Mouse (Mus musculus): ENCODE results near the gene Plxna1. TPM values are rescaled to one million over a fixed set of nuclear protein-coding genes. Genes with fewer than 3 reads are reported as not detected.

The Plxna1 gene
- polyA plus RNA-seq, 1 experiment from 2014 or later: 11.5 TPM

- peak overlapping the region; percentile 31 for H3K4me2 ChIP-seq (replicated peaks; ENCODE audit: low read depth)
- peaks cover 6% of the 10 kb centered on the region for H3K4me1 ChIP-seq (replicated peaks; ENCODE audit: control insufficient read depth, insufficient read depth)
- H3K36me3 ChIP-seq (ENCODE audit: control insufficient read depth, insufficient read depth, low read length): 0 out of 2 replicates have a peak, but pooled peaks cover 3% of the 10 kb centered on the region
- TF ChIP-seq CTCF (IDR thresholded peaks at IDR 0.05; ENCODE audit: low read depth) (no peak), EP300 (optimal IDR thresholded peaks at IDR 0.05) (no peak)
- no peaks in the 10 kb centered on the region for H3K9me3 ChIP-seq (ENCODE audit: control insufficient read depth, low read length)
- H3K4me3 ChIP-seq (ENCODE audit: low read depth, low read length): no peak overlapping the region
- 52% methylated on average over 20 of the region's 20 CpGs for WGBS
- ATAC-seq (ENCODE audit: low FRiP score, low TSS enrichment) (no peak), DNase-seq (ENCODE audit: low spot score) (no peak)
- H3K27me3 ChIP-seq (ENCODE audit: control insufficient read depth, insufficient read depth, low read length): no peaks in the 10 kb centered on the region
- H3K27ac ChIP-seq (replicated peaks): 0 out of 2 replicates have a peak overlapping the region, but pooled peaks have one; percentile 4
- peak overlapping the region; percentile 18; the same call in 1 of the 2 replicates for H3K9ac ChIP-seq (ENCODE audit: low read length)
These were observed 2.4 kb downstream of the Plxna1 start for GRCm38 (mm10) chr6:89359771-89360708.

DNA sequence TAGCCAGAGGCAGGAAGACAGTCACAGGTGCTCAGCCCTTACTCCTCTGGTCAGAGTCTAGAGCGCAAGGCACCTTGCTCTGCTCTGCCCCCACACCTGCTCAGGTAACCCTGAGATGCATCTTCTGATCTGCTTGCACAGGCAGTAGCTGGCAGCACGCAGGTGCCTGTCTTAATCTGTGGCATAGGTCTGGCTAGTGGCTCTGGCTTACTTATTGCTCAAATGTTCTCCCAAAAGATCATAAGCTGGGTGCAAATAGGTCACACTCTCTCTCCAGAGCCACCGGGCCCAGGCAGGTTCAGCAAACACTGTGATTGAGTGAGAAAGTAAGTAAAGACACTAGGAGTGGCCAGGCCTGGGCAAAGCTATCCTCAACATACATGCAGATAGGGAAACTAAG, 3.2 kb downstream of the Plxna1 start:
- WGBS: 61% methylated on average over 3 of the region's 3 CpGs
- Histone ChIP-seq H3K27ac (replicated peaks) (no peak overlapping the region), H3K27me3 (ENCODE audit: control insufficient read depth, insufficient read depth, low read length) (no peaks in the 10 kb centered on the region), H3K4me2 (replicated peaks; ENCODE audit: low read depth) (no peak overlapping the region), H3K4me3 (ENCODE audit: low read depth, low read length) (no peak overlapping the region), H3K36me3 (ENCODE audit: control insufficient read depth, insufficient read depth, low read length) (peaks cover 5% of the 10 kb centered on the region; the same call in 1 of the 2 replicates), H3K4me1 (replicated peaks; ENCODE audit: control insufficient read depth, insufficient read depth) (peaks cover 6% of the 10 kb centered on the region), H3K9ac (ENCODE audit: low read length) (no peak overlapping the region), H3K9me3 (ENCODE audit: control insufficient read depth, low read length) (no peaks in the 10 kb centered on the region)
- no peak for TF ChIP-seq CTCF (IDR thresholded peaks at IDR 0.05; ENCODE audit: low read depth)
- TF ChIP-seq EP300 (optimal IDR thresholded peaks at IDR 0.05): no peak
- DNase-seq (ENCODE audit: low spot score): no peak
- ATAC-seq (ENCODE audit: low FRiP score, low TSS enrichment): no peak

DNA sequence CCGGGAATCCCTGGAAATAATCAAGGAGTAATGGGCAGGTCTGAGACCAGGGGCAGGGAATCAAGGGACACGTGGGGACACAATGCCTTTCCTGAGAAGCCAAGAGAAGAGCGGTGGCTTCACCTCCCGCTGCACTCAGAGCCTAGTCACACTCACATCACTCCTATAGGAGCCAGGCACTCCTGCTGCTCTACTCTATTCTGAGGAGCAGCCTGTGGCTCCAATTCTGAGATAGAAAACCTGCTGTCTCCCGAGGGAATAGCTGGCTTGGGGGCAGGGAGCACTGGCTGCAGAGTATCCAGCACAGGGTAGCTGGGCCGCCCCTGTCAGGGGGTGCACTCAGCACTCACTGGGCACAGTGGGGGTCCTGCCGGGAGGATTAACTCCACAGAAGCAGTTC, 6.8 kb downstream of the Plxna1 start:
- Histone ChIP-seq H3K27me3 (ENCODE audit: control insufficient read depth, insufficient read depth, low read length) (no peaks in the 10 kb centered on the region), H3K36me3 (ENCODE audit: control insufficient read depth, insufficient read depth, low read length) (peaks cover 5% of the 10 kb centered on the region; the same call in 1 of the 2 replicates), H3K9ac (ENCODE audit: low read length) (no peak overlapping the region), H3K4me2 (replicated peaks; ENCODE audit: low read depth) (no peak overlapping the region), H3K9me3 (ENCODE audit: control insufficient read depth, low read length) (no peaks in the 10 kb centered on the region), H3K4me3 (ENCODE audit: low read depth, low read length) (no peak overlapping the region), H3K27ac (replicated peaks) (no peak overlapping the region), H3K4me1 (replicated peaks; ENCODE audit: control insufficient read depth, insufficient read depth) (peaks cover 16% of the 10 kb centered on the region)
- TF ChIP-seq EP300 (optimal IDR thresholded peaks at IDR 0.05) (no peak), CTCF (IDR thresholded peaks at IDR 0.05; ENCODE audit: low read depth) (no peak)
- ATAC-seq (ENCODE audit: low FRiP score, low TSS enrichment): no peak
- WGBS: 68% methylated on average over 7 of the region's 7 CpGs
- DNase-seq (ENCODE audit: low spot score): no peak

- Histone ChIP-seq H3K4me2 (replicated peaks; ENCODE audit: low read depth) (no peak overlapping the region), H3K36me3 (ENCODE audit: control insufficient read depth, insufficient read depth, low read length) (peaks cover 5% of the 10 kb centered on the region; the same call in 1 of the 2 replicates), H3K9me3 (ENCODE audit: control insufficient read depth, low read length) (no peaks in the 10 kb centered on the region), H3K4me1 (replicated peaks; ENCODE audit: control insufficient read depth, insufficient read depth) (peaks cover 13% of the 10 kb centered on the region), H3K4me3 (ENCODE audit: low read depth, low read length) (no peak overlapping the region), H3K27ac (replicated peaks) (no peak overlapping the region), H3K9ac (ENCODE audit: low read length) (no peak overlapping the region), H3K27me3 (ENCODE audit: control insufficient read depth, insufficient read depth, low read length) (no peaks in the 10 kb centered on the region)
- no peak for DNase-seq (ENCODE audit: low spot score)
- TF ChIP-seq CTCF (IDR thresholded peaks at IDR 0.05; ENCODE audit: low read depth): peak; percentile 42
- TF ChIP-seq EP300 (optimal IDR thresholded peaks at IDR 0.05): no peak
- WGBS: 78% methylated on average over 12 of the region's 12 CpGs
- no peak for ATAC-seq (ENCODE audit: low FRiP score, low TSS enrichment)
These were observed 7.7 kb downstream of the Plxna1 start for GRCm38 (mm10) chr6:89354726-89355125.

DNA sequence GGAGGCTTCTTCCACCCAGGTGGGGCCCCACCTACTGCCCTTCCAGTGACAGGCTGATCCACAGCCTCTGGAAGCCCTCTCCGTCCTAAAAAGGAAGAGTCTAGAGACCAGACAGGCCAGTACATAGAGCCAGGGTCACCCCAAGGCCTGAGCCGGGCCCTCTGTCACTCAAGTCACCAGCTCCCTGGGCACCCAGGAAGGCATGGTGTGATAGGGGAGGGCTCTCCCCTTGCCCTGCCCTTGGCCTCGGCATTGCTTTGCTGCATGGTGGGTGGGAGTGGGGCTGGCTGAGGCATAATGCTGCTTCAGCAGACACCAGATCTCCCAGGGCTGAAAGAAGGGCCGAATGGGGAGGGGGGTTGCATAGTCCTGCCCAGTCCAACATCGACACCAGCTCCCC, 8.3 kb downstream of the Plxna1 start:
- H3K4me1 ChIP-seq (replicated peaks; ENCODE audit: control insufficient read depth, insufficient read depth): peaks cover 13% of the 10 kb centered on the region
- DNase-seq (ENCODE audit: low spot score) (no peak), ATAC-seq (ENCODE audit: low FRiP score, low TSS enrichment) (no peak)
- TF ChIP-seq EP300 (optimal IDR thresholded peaks at IDR 0.05) (no peak), CTCF (IDR thresholded peaks at IDR 0.05; ENCODE audit: low read depth) (no peak)
- no peak overlapping the region; the same call in 1 of the 2 replicates for H3K4me2 ChIP-seq (replicated peaks; ENCODE audit: low read depth)
- 58% methylated on average over 5 of the region's 5 CpGs for WGBS
- peak overlapping the region; percentile 77 for H3K27ac ChIP-seq (replicated peaks)
- no peak overlapping the region for H3K4me3 ChIP-seq (ENCODE audit: low read depth, low read length)
- H3K9ac ChIP-seq (ENCODE audit: low read length): no peak overlapping the region
- no peaks in the 10 kb centered on the region for H3K27me3 ChIP-seq (ENCODE audit: control insufficient read depth, insufficient read depth, low read length)
- H3K9me3 ChIP-seq (ENCODE audit: control insufficient read depth, low read length): no peaks in the 10 kb centered on the region
- peaks cover 5% of the 10 kb centered on the region; the same call in 1 of the 2 replicates for H3K36me3 ChIP-seq (ENCODE audit: control insufficient read depth, insufficient read depth, low read length)

- 42% methylated on average over 8 of the region's 8 CpGs for WGBS
- no peak for TF ChIP-seq CTCF (IDR thresholded peaks at IDR 0.05; ENCODE audit: low read depth)
- Histone ChIP-seq H3K36me3 (ENCODE audit: control insufficient read depth, insufficient read depth, low read length) (peaks cover 5% of the 10 kb centered on the region; the same call in 1 of the 2 replicates), H3K27me3 (ENCODE audit: control insufficient read depth, insufficient read depth, low read length) (no peaks in the 10 kb centered on the region), H3K9ac (ENCODE audit: low read length) (no peak overlapping the region), H3K4me2 (replicated peaks; ENCODE audit: low read depth) (no peak overlapping the region), H3K27ac (replicated peaks) (peak overlapping the region; percentile 77), H3K9me3 (ENCODE audit: control insufficient read depth, low read length) (no peaks in the 10 kb centered on the region), H3K4me3 (ENCODE audit: low read depth, low read length) (no peak overlapping the region), H3K4me1 (replicated peaks; ENCODE audit: control insufficient read depth, insufficient read depth) (peaks cover 13% of the 10 kb centered on the region)
- DNase-seq (ENCODE audit: low spot score) (peak; percentile 26), ATAC-seq (ENCODE audit: low FRiP score, low TSS enrichment) (peak; percentile 15; the same call in 1 of the 2 replicates)
These were observed 9.3 kb downstream of the Plxna1 start for GRCm38 (mm10) chr6:89353101-89353500.
